Mouse (Mus musculus) kidney, postnatal 0 days (tissue): ENCODE data around the gene Tas1r1. TPM values are rescaled to one million over a fixed set of nuclear protein-coding genes. Genes with fewer than 3 reads are reported as not detected.

Experiments
- ATAC-seq: fragments of 200-750 bp; cut with Nextera tagmentation; replicated peaks from 2 replicates; pipeline ENCODE4 v1.8.0; 2017; ENCODE audit warnings: low read depth, moderate number of reproducible peaks, moderate TSS enrichment, moderate library complexity; ENCODE audit not compliant: low FRiP score
- DNase-seq: peaks from one replicate; pipeline ENCODE4 v3.0.0-alpha.2; 2016; ENCODE audit warnings: low spot score
- H3K27ac ChIP-seq: fragments of 300-500 bp; sonication (generic); 2 replicates; pipeline ENCODE4 v1.5.1; 2014; ENCODE audit warnings: mild to moderate bottlenecking
- H3K27me3 ChIP-seq: fragments of 300-500 bp; sonication (generic); 2 replicates; pipeline ENCODE4 v1.6.1; 2014; ENCODE audit warnings: low read length, mixed read lengths; ENCODE audit not compliant: insufficient read depth
- H3K36me3 ChIP-seq: fragments of 300-500 bp; sonication (generic); 2 replicates; pipeline ENCODE4 v1.6.1; 2014; ENCODE audit warnings: low read length, mixed read lengths; ENCODE audit not compliant: insufficient read depth
- H3K4me1 ChIP-seq: fragments of 300-500 bp; sonication (generic); replicated peaks from 2 replicates; pipeline ENCODE4 v1.6.1; 2014; ENCODE audit warnings: antibody characterized with exemption, low read length, mixed read lengths; ENCODE audit not compliant: insufficient read depth
- H3K4me2 ChIP-seq: fragments of 300-500 bp; sonication (generic); 2 replicates; pipeline ENCODE4 v1.6.1; 2014; ENCODE audit warnings: mild to moderate bottlenecking, low read length, moderate library complexity, mixed read lengths
- H3K4me3 ChIP-seq: fragments of 300-500 bp; sonication (generic); replicated peaks from 2 replicates; pipeline ENCODE4 v1.5.1; 2014; ENCODE audit warnings: low read depth, low read length
- H3K9ac ChIP-seq: fragments of 300-500 bp; sonication (generic); 2 replicates; pipeline ENCODE4 v1.6.1; 2014; ENCODE audit warnings: low read depth, low read length
- H3K9me3 ChIP-seq: fragments of 300-500 bp; sonication (generic); replicated peaks from 2 replicates; pipeline ENCODE4 v1.6.1; 2016; ENCODE audit warnings: low read length, inconsistent platforms, mixed read lengths
- CTCF ChIP-seq: IDR thresholded peaks from 2 replicates; pipeline ENCODE4 v1.5.1; 2016; ENCODE audit warnings: antibody characterized with exemption, low read depth, mild to moderate bottlenecking, moderate library complexity
- WGBS: fragments of 180-500 bp; shearing (Covaris S2); extraction: QIAGEN DNeasy Blood & Tissue Kit; methylation state at CpG from one replicate; pipeline ENCODE4 v1.1.7; 2014; 5-methylcytosine and 5-hydroxymethylcytosine counted together
- polyA plus RNA-seq: library from polyadenylated mRNA; unstranded; fragments of >200 nt; fragmentation: Nextera tagmentation; extraction: Ambion mirVana; gene quantifications from 2 replicates; pipeline ENCODE4 v1.2.1, GENCODE M21; 2015

The Tas1r1 gene
- polyA plus RNA-seq, result 0.39 and 0.45 TPM in 2 replicates

GRCm38 (mm10) chr4:152038225-152038984, at the start of gene Tas1r1:
Gene Tas1r1 (minus strand): TSS chr4:152038568.
- H3K4me1 ChIP-seq, result peaks cover 8% of the 10 kb centered on the region; the same call in 1 of the 2 replicates
- H3K27me3 ChIP-seq, result no peaks in the 10 kb centered on the region
- peak within 1 kb of the TSS; percentile 88 for H3K4me2 ChIP-seq
- peak within 1 kb of the TSS; percentile 79 for H3K9ac ChIP-seq
- H3K27ac ChIP-seq, result peak within 1 kb of the TSS; percentile 40; the same call in 1 of the 2 replicates
- H3K4me3 ChIP-seq, result peak within 1 kb of the TSS; percentile 89
- WGBS, result 34% methylated on average over 10 of the region's 10 CpGs
- H3K36me3 ChIP-seq, result peaks cover 10% of the 10 kb centered on the region; the same call in 1 of the 2 replicates
- DNase-seq (no peak), ATAC-seq (no peak)
- no peak for TF ChIP-seq CTCF
- H3K9me3 ChIP-seq, result no peaks in the 10 kb centered on the region

- no peak for ATAC-seq
- H3K4me1 ChIP-seq, result peaks cover 15% of the 10 kb centered on the region
- 55% methylated on average over 4 of the region's 4 CpGs for WGBS
- no peak for TF ChIP-seq CTCF
- peak overlapping the region; percentile 90 for H3K4me2 ChIP-seq
- H3K36me3 ChIP-seq, result 0 out of 2 replicates have a peak, but pooled peaks cover 4% of the 10 kb centered on the region
- no peak overlapping the region for H3K27ac ChIP-seq
- 0 out of 2 replicates have a peak overlapping the region, but pooled peaks have one; percentile 84 for H3K9ac ChIP-seq
- H3K4me3 ChIP-seq, result no peak overlapping the region
- no peaks in the 10 kb centered on the region for H3K27me3 ChIP-seq
- no peak for DNase-seq
- no peaks in the 10 kb centered on the region for H3K9me3 ChIP-seq
These were observed 49.8 kb upstream of the Tas1r1 start for GRCm38 (mm10) chr4:152088133-152088532.

DNA sequence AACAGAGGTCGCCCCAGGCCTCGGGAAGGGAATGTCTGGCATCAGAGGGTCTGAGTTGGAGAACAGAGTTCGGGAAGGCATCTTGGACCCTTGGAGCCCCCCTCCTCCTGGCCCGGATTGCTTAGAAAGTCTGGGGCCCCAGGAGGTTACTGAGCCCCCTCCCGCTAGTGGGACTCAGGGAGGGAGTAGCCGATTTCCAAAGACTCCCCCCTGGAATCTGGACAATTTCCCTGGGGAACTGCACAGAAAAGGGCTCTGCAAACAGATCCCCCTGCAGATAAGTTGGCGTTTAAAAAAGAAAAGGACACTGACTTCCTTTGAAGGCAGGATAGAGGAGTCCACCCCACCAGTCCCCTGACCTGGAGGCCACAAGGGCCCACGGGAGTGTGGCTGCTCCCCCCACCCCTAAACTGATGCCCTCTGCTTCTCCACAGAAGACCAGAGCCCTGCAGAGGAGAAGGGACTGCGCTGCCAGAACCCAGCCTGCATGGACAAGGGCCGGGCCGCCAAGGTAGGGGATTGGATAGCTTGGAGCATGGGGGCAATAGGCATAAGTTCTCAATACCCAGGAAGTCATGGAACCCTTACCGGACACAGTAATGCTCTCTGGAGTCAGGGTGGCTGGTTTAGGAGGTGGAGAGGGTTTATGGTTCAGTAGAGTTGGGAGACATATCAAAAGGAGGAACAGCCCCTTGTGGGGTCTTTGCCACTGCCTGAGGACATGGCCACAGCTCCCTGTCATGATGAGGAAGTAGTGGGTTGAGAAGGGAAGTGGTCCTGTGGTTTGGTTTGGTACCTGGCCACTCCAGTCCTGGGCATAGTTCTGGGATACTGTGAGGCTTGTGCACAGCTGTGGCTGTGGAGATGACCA, 49.1 kb upstream of the Tas1r1 start:
- no peaks in the 10 kb centered on the region for H3K9me3 ChIP-seq
- H3K27ac ChIP-seq, result peak overlapping the region; percentile 80
- DNase-seq (no peak), ATAC-seq (no peak)
- H3K27me3 ChIP-seq, result no peaks in the 10 kb centered on the region
- 5% methylated on average over 12 of the region's 12 CpGs for WGBS
- H3K36me3 ChIP-seq, result 0 out of 2 replicates have a peak, but pooled peaks cover 4% of the 10 kb centered on the region
- H3K9ac ChIP-seq, result peak overlapping the region; percentile 84
- no peak for TF ChIP-seq CTCF
- peak overlapping the region; percentile 82 for H3K4me3 ChIP-seq
- peaks cover 15% of the 10 kb centered on the region for H3K4me1 ChIP-seq
- peak overlapping the region; percentile 90 for H3K4me2 ChIP-seq

GRCm38 (mm10) chr4:152086505-152087210, 48.3 kb upstream of the Tas1r1 start:
- Histone ChIP-seq H3K9ac (peak overlapping the region; percentile 84), H3K36me3 (0 out of 2 replicates have a peak, but pooled peaks cover 4% of the 10 kb centered on the region), H3K4me2 (peak overlapping the region; percentile 90), H3K4me3 (peak overlapping the region; percentile 82), H3K9me3 (no peaks in the 10 kb centered on the region), H3K4me1 (peaks cover 15% of the 10 kb centered on the region), H3K27ac (peak overlapping the region; percentile 80), H3K27me3 (no peaks in the 10 kb centered on the region)
- ATAC-seq, result peak; percentile 73
- under 1% methylated on average over 65 of the region's 92 CpGs for WGBS
- DNase-seq, result no peak
- no peak; the same call in 1 of the 2 replicates for TF ChIP-seq CTCF

DNA sequence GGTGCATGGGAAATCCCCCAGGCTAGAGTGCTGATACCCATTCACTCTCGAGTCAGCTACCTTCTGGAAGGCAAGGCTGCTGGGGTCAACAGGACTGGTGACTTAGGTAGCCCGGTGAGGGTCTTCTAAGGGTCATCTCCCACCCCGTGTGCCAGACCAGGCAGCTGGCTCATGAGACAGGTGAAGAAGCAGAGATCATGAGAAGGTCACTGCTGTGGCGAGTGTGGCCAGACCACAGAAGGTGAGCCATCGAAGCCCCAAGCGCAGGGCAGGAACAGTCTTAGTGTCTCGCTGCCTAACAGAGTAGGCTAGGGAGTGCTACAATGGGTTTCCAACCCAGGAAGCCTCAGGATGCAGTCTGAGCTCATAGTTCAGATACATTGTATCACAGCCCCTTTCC, 46.2 kb upstream of the Tas1r1 start:
- no peak overlapping the region for H3K27ac ChIP-seq
- no peak overlapping the region for H3K9ac ChIP-seq
- peaks cover 15% of the 10 kb centered on the region for H3K4me1 ChIP-seq
- no peak overlapping the region for H3K4me2 ChIP-seq
- no peak overlapping the region for H3K4me3 ChIP-seq
- no peak for ATAC-seq
- DNase-seq, result no peak
- 0 out of 2 replicates have a peak, but pooled peaks cover 4% of the 10 kb centered on the region for H3K36me3 ChIP-seq
- TF ChIP-seq CTCF, result no peak
- 87% methylated on average over 7 of the region's 7 CpGs for WGBS
- no peaks in the 10 kb centered on the region for H3K9me3 ChIP-seq
- no peaks in the 10 kb centered on the region for H3K27me3 ChIP-seq
